Mouse (Mus musculus): ENCODE results near the gene Ets1.

DNA sequence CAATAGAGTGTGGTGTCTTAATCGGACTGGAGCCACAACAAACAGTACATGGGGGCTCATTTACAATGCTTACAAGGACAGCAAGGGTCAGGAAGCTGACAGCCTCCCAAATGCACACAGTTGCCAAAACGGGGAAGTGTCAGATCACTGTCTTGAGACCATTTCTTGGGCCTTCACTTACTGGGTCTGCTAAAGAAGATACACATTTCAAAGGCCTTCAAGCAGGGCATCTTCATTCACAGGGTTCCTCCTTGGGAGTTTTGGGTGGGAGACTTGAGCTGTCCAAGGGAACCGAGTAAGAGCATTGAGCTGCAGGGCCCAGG, 83.9 kb downstream of the Ets1 start:
- TF ChIP-seq POLR2A (IDR thresholded peaks at IDR 0.05; ENCODE audit: insufficient read depth, low read length), result no peak
- TF ChIP-seq CTCF (IDR thresholded peaks at IDR 0.05; ENCODE audit: low read depth, low read length), result no peak

Measured in ES-Bruce4 (cell line).